Mouse (Mus musculus) limb, embryonic 13.5 days (tissue): ENCODE results near the gene Camkv. TPM values are rescaled to one million over a fixed set of nuclear protein-coding genes. Genes with fewer than 3 reads are reported as not detected.

Experiments
- polyA plus RNA-seq: library from polyadenylated mRNA; unstranded; fragments of >200 nt; fragmentation: Nextera tagmentation; extraction: Ambion mirVana; gene quantifications from 2 replicates; pipeline ENCODE4 v1.2.1, GENCODE M21; 2015

The Camkv gene
- polyA plus RNA-seq, 1 experiment from 2014 or later, result 10.0 TPM

Other genes starting within 250 kb of the Camkv start
- gene Sema3f, start 225.2 kb upstream of the Camkv start, polyA plus RNA-seq, result 31.8 and 32.1 TPM in 2 replicates
- 257 and 270 TPM in 2 replicates for gene Rbm5, start 164.7 kb upstream of the Camkv start, polyA plus RNA-seq
- gene Rbm6, start 62.4 kb upstream of the Camkv start, polyA plus RNA-seq, result 94.7 and 97.7 TPM in 2 replicates
- gene Mon1a, start 47.5 kb upstream of the Camkv start, polyA plus RNA-seq, result 11.0 and 13.4 TPM in 2 replicates
- gene Mst1r, start 28.8 kb upstream of the Camkv start, polyA plus RNA-seq, result 3.2 and 3.3 TPM in 2 replicates
- gene Actl11, start 7.2 kb upstream of the Camkv start, polyA plus RNA-seq, result not detected in 2 replicates
- 26.1 TPM in 2 replicates for gene Traip, start 14.5 kb downstream of the Camkv start, polyA plus RNA-seq
- gene Uba7, start 39.8 kb downstream of the Camkv start, polyA plus RNA-seq, result 34.6 and 35.4 TPM in 2 replicates
- 11.3 and 13.2 TPM in 2 replicates for gene Gm20661, start 47.4 kb downstream of the Camkv start, polyA plus RNA-seq
- 121 and 131 TPM in 2 replicates for gene Inka1, start 50.2 kb downstream of the Camkv start, polyA plus RNA-seq
- gene Cdhr4, start 56.8 kb downstream of the Camkv start, polyA plus RNA-seq, result 18.2 and 18.6 TPM in 2 replicates
- gene Gm20662, start 60.7 kb downstream of the Camkv start, polyA plus RNA-seq, result 0.68 and 1.2 TPM in 2 replicates
- gene Ip6k1, start 66.8 kb downstream of the Camkv start, polyA plus RNA-seq, result 70.1 and 72.8 TPM in 2 replicates
- gene Gmppb, start 113.6 kb downstream of the Camkv start, polyA plus RNA-seq, result 34.1 and 36.2 TPM in 2 replicates
- gene Amigo3, start 117.5 kb downstream of the Camkv start, polyA plus RNA-seq, result 3.1 and 4.4 TPM in 2 replicates
- gene Mst1, start 144.8 kb downstream of the Camkv start, polyA plus RNA-seq, result 0.20 and 0.51 TPM in 2 replicates
- 31.2 and 35.2 TPM in 2 replicates for gene Rnf123, start 147.7 kb downstream of the Camkv start, polyA plus RNA-seq
- gene Apeh, start 158.9 kb downstream of the Camkv start, polyA plus RNA-seq, result 42.5 and 47.3 TPM in 2 replicates